Mouse (Mus musculus): Measurements from ENCODE around the gene Sox2.

DNA sequence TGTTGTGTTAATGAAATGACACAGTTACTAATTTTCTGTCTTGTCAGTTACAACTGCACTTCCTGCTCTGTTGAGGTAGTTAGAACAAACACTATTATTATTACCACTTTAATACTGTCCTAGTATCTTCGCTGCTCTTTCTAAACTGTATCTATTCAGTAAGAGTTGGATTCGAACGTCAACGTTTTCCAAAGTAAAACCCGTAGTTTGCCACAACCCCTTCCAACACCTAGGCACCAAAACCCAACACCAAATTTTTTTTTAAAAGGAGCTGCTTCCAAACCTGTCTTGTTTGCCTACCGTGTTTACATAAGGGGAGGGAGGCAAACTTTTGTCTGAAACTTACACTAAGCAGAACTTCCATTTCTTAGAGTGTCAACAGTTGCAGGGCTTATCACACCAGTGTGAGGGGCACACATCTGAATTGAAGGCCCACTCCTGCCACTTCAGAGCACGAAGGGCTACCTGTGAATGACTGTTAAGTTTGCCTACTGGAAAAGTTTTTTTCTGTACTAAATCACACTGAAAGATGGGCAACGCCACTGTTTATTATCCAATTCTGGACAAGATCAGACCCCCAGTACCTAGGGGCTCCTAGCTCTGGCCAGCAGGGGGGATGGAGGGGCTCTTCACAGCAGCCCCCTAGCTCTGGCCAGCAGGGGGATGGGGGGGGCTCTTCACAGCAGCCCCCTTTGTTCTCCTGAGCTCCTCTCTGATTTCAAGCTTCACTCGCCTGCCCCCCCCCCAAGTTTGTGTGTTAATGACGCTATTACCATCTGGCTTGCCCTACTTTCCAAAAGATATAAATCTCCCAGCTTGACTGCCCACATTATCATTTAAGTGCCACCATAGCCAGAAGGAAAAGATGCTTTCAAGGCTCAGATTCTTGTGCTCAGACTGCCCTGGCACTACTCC lies 15.8 kb downstream of the Sox2 start:
- TF ChIP-seq POLR2A (IDR thresholded peaks at IDR 0.05; ENCODE audit: borderline replicate concordance, insufficient read depth, low read length) (no peak), CTCF (IDR thresholded peaks at IDR 0.05; ENCODE audit: borderline replicate concordance, insufficient read depth, low read depth, low read length) (no peak)

All from cerebellum, adult 2 months (tissue).